Mouse (Mus musculus): Measurements from ENCODE around the gene Terf2ip. TPM values are rescaled to one million over a fixed set of nuclear protein-coding genes. Genes with fewer than 3 reads are reported as not detected.

The Terf2ip gene
- polyA plus RNA-seq, 1 experiment from 2014 or later: 16.7 TPM

DNA sequence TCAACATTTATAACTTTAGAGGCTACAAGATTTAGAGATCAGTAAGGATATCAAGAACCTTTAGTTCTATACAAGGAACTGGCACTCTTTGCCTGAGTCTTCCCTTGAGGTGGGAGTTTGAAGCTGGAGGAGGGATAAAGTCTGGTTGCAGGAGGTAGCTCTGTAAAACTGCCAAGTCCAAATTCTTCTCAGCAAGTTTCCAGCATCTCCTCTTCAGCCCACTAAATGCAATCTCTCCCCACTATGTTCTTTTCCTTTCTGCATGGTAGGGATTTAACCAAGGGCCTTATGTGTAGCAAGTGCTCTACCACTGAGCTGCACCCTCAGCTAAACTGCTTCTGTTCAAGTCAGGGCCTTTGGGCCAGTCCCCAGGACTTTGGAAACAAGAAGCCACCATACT is 43.3 kb downstream of the Terf2ip start:
- Histone ChIP-seq H3K9me3 (replicated peaks; ENCODE audit: control insufficient read depth, low read length) (no peaks in the 10 kb centered on the region), H3K36me3 (ENCODE audit: control insufficient read depth, insufficient read depth, low read length) (no peaks in the 10 kb centered on the region), H3K27me3 (ENCODE audit: control insufficient read depth, insufficient read depth, low read length) (no peaks in the 10 kb centered on the region), H3K4me2 (no peak overlapping the region), H3K4me3 (ENCODE audit: low read depth, low read length) (no peak overlapping the region), H3K4me1 (ENCODE audit: control insufficient read depth, insufficient read depth, low read length) (no peaks in the 10 kb centered on the region), H3K27ac (ENCODE audit: low read depth, low read length) (no peak overlapping the region), H3K9ac (ENCODE audit: low read depth, low read length) (no peak overlapping the region)
- no peak for ATAC-seq (replicated peaks; ENCODE audit: insufficient number of reproducible peaks, low FRiP score, low TSS enrichment)

DNA sequence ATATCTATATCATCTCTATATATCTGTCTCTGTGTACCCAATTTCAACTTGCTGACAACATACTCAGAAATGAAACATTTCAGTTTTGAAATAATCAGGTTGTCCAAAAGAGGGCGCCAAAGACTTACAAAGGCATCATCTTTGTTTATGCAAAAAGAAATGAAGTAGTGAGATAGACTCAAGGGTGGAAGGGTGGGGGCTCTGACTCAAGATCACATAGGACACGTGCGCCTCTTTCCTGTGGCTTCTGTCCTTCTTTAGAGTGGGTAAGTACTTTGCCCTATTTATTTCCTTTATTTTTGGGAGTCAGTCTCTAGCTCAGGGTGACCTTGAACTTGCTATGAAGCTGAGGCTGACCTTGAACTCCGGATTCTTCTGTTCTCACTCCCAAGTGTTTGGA is 50.2 kb downstream of the Terf2ip start:
- H3K27me3 ChIP-seq (ENCODE audit: control insufficient read depth, insufficient read depth, low read length): no peaks in the 10 kb centered on the region
- H3K4me1 ChIP-seq (ENCODE audit: control insufficient read depth, insufficient read depth, low read length): no peaks in the 10 kb centered on the region
- no peak overlapping the region for H3K4me2 ChIP-seq
- H3K36me3 ChIP-seq (ENCODE audit: control insufficient read depth, insufficient read depth, low read length): no peaks in the 10 kb centered on the region
- H3K27ac ChIP-seq (ENCODE audit: low read depth, low read length): no peak overlapping the region
- ATAC-seq (replicated peaks; ENCODE audit: insufficient number of reproducible peaks, low FRiP score, low TSS enrichment): no peak
- no peak overlapping the region for H3K9ac ChIP-seq (ENCODE audit: low read depth, low read length)
- no peaks in the 10 kb centered on the region for H3K9me3 ChIP-seq (replicated peaks; ENCODE audit: control insufficient read depth, low read length)
- no peak overlapping the region for H3K4me3 ChIP-seq (ENCODE audit: low read depth, low read length)
- WGBS (ENCODE audit: insufficient replicate concordance): 36% methylated on average over 4 of the region's 4 CpGs

Other genes starting within 250 kb of the Terf2ip start
- 163 and 173 TPM in 2 replicates for gene Cfdp1, start 157.1 kb upstream of the Terf2ip start, polyA plus RNA-seq (2014; fragmentation: Nextera tagmentation; extraction: Ambion mirVana)
- 4.5 and 5.8 TPM in 2 replicates for gene Tmem170, start 134.6 kb upstream of the Terf2ip start, polyA plus RNA-seq (2014; fragmentation: Nextera tagmentation; extraction: Ambion mirVana)
- 0.99 TPM in 1 of 2 replicates, not detected in the other for gene Chst5, start 101.0 kb upstream of the Terf2ip start, polyA plus RNA-seq (2014; fragmentation: Nextera tagmentation; extraction: Ambion mirVana)
- gene Tmem231, start 77.5 kb upstream of the Terf2ip start, polyA plus RNA-seq (2014; fragmentation: Nextera tagmentation; extraction: Ambion mirVana): 5.0 and 5.6 TPM in 2 replicates
- gene Gabarapl2, start 70.7 kb upstream of the Terf2ip start, polyA plus RNA-seq (2014; fragmentation: Nextera tagmentation; extraction: Ambion mirVana): 177 and 191 TPM in 2 replicates
- gene Adat1, start 19.1 kb upstream of the Terf2ip start, polyA plus RNA-seq (2014; fragmentation: Nextera tagmentation; extraction: Ambion mirVana): 6.1 and 7.1 TPM in 2 replicates
- gene Kars, start 75 bp upstream of the Terf2ip start, polyA plus RNA-seq (2014; fragmentation: Nextera tagmentation; extraction: Ambion mirVana): 176 and 181 TPM in 2 replicates
- gene Gm6793, start 3.6 kb downstream of the Terf2ip start, polyA plus RNA-seq (2014; fragmentation: Nextera tagmentation; extraction: Ambion mirVana): 0.37 TPM in 1 of 2 replicates, not detected in the other